Mouse (Mus musculus) heart, embryonic 12.5 days (tissue): Measurements from ENCODE around the gene Rras2. TPM values are rescaled to one million over a fixed set of nuclear protein-coding genes. Genes with fewer than 3 reads are reported as not detected.

Source experiments
- ATAC-seq: fragments of 200-750 bp; cut with Nextera tagmentation; 2 replicates; pipeline ENCODE4 v1.8.0; 2017; ENCODE audit warnings: moderate TSS enrichment, moderate library complexity; ENCODE audit not compliant: insufficient number of reproducible peaks, low FRiP score
- H3K27ac ChIP-seq: fragments of 300-500 bp; sonication (generic); 2 replicates; pipeline ENCODE4 v1.5.1; 2016; ENCODE audit warnings: mild to moderate bottlenecking, moderate library complexity; ENCODE audit not compliant: poor library complexity, severe bottlenecking
- H3K27me3 ChIP-seq: fragments of 300-500 bp; sonication (generic); replicated peaks from 2 replicates; pipeline ENCODE4 v1.6.1; 2016; ENCODE audit warnings: mild to moderate bottlenecking, moderate library complexity
- H3K36me3 ChIP-seq: fragments of 300-500 bp; sonication (generic); 2 replicates; pipeline ENCODE4 v1.6.1; 2016; ENCODE audit warnings: mild to moderate bottlenecking, moderate library complexity
- H3K4me1 ChIP-seq: fragments of 300-500 bp; sonication (generic); replicated peaks from 2 replicates; pipeline ENCODE4 v1.6.1; 2016; ENCODE audit warnings: mild to moderate bottlenecking
- H3K4me2 ChIP-seq: fragments of 300-500 bp; sonication (generic); 2 replicates; pipeline ENCODE4 v1.6.1; 2016; ENCODE audit warnings: mild to moderate bottlenecking, moderate library complexity
- H3K4me3 ChIP-seq: fragments of 300-500 bp; sonication (generic); 2 replicates; pipeline ENCODE4 v1.5.1; 2016; ENCODE audit warnings: mild to moderate bottlenecking
- H3K9ac ChIP-seq: fragments of 300-500 bp; sonication (generic); 2 replicates; pipeline ENCODE4 v1.6.1; 2016; ENCODE audit warnings: mild to moderate bottlenecking, moderate library complexity
- H3K9me3 ChIP-seq: fragments of 300-500 bp; sonication (generic); replicated peaks from 2 replicates; pipeline ENCODE4 v1.6.1; 2016; ENCODE audit warnings: mild to moderate bottlenecking, moderate library complexity
- WGBS: fragments of 180-500 bp; shearing (Covaris S2); methylation state at CpG from one replicate; pipeline ENCODE4 v1.1.7; 2016; 5-methylcytosine and 5-hydroxymethylcytosine counted together
- polyA plus RNA-seq: library from polyadenylated mRNA; unstranded; fragments of >200 nt; fragmentation: Nextera tagmentation; extraction: Ambion mirVana; gene quantifications from 2 replicates; pipeline ENCODE4 v1.2.1, GENCODE M21; 2016

Gene Rras2
- polyA plus RNA-seq, 1 experiment from 2014 or later = 65.6 TPM

DNA sequence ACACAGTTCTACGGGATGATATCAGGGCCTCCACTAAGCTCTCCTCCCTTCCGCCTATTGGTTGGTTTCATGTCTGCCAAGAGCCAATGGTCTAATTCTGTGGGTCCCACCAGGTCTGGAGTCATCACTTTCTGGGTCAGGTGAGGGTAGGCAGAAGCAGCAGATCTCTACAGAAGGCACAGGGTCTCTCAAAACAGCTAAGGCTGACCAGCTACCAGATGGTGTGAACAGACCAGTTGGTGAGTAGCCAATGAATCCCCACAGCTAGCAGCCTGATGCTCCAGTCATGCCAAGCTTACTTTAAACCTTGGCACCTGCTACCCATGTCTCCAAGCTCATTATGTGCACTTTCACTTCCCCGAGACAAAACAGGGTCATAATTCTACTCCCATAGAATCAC, 90.2 kb downstream of the Rras2 start:
- no peak for ATAC-seq
- no peaks in the 10 kb centered on the region for H3K4me1 ChIP-seq
- no peaks in the 10 kb centered on the region for H3K27me3 ChIP-seq
- H3K9me3 ChIP-seq = peaks cover 5% of the 10 kb centered on the region; the same call in 1 of the 2 replicates
- 82% methylated on average over 3 of the region's 3 CpGs for WGBS
- H3K4me3 ChIP-seq = no peak overlapping the region
- no peak overlapping the region for H3K4me2 ChIP-seq
- no peak overlapping the region for H3K9ac ChIP-seq
- H3K27ac ChIP-seq = no peak overlapping the region
- peaks cover 24% of the 10 kb centered on the region for H3K36me3 ChIP-seq

DNA sequence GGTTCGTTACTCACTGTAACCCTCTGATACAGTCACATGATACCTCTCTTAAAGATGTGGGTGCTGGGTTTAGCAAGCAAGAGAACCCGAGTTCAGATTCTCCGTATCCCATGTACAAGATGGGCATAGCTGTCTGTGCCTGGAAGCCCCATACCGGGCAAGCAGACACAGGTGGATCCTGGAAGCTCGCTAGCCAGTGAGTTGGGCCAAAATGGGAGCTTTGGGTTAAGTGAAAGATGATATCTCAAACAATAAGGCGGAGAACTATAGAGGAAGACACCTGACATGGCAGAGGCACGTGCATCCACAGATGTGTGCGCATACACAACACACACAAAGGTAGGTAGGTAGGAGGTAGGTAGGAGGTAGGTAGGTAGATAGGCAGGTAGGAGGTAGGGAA, 90.7 kb downstream of the Rras2 start:
- Histone ChIP-seq H3K27me3 (no peaks in the 10 kb centered on the region), H3K4me3 (no peak overlapping the region), H3K9me3 (peaks cover 5% of the 10 kb centered on the region; the same call in 1 of the 2 replicates), H3K36me3 (peaks cover 20% of the 10 kb centered on the region), H3K4me2 (no peak overlapping the region), H3K27ac (no peak overlapping the region), H3K9ac (no peak overlapping the region), H3K4me1 (no peaks in the 10 kb centered on the region)
- no peak for ATAC-seq
- WGBS = 83% methylated on average over 8 of the region's 8 CpGs

DNA sequence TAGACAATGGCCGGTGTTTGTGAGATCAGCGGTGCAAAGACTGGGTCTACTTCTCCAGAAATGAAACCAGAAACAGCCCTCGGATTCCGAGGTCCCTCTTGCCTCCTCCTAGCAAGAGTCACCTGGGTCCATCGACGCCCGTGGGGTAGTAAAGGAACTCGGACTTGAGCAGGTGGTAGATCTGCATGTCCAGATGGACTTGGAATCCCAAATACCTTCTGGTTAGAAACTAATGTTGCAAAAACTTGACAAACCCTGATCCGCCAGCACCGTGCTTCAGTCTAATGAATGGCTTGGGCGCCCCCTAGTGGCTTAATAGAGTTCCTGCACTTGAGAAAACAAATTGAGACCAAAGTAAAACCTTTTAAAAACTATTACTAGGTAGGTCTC, 96.9 kb downstream of the Rras2 start:
- H3K4me1 ChIP-seq = peaks cover 5% of the 10 kb centered on the region
- H3K36me3 ChIP-seq = peaks cover 6% of the 10 kb centered on the region; the same call in 1 of the 2 replicates
- peaks cover 5% of the 10 kb centered on the region; the same call in 1 of the 2 replicates for H3K9me3 ChIP-seq
- H3K4me2 ChIP-seq = peak overlapping the region; percentile 75
- no peak overlapping the region for H3K27ac ChIP-seq
- H3K27me3 ChIP-seq = no peaks in the 10 kb centered on the region
- H3K4me3 ChIP-seq = peak overlapping the region; percentile 52
- H3K9ac ChIP-seq = peak overlapping the region; percentile 67
- WGBS = 4% methylated on average over 11 of the region's 11 CpGs
- ATAC-seq = peak; percentile 61

DNA sequence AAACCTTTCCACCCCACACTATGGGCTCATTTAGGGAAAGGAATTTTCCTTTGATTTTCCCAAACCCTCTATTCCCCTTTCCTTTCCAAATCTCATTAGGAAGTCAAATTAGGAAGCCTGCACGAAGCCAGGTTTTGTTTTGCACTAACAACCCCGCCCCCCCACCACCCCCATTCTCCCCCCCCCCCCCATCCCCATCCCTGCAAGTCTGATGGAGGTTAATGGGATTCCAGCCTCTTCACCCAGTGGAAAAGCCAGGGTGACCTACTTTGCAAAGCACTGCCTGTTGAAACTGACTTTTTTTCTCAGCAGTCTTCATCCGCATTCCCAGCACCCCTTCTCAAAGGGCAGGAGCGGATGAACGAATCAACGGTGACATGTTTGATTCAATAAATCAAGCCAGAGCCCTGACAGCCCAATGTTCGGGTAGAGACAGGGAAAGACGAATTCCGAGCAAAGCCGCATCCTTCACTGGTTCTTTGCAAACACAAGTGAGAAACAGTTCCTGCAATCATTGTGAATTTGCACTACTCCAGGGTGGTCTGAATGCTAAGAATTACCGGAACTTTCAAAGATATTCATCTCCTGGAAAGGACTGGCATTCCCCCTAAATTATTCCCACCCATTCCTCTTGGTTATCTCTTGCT, 97.4 kb downstream of the Rras2 start:
- H3K36me3 ChIP-seq = peaks cover 6% of the 10 kb centered on the region; the same call in 1 of the 2 replicates
- peaks cover 10% of the 10 kb centered on the region for H3K4me1 ChIP-seq
- no peaks in the 10 kb centered on the region for H3K27me3 ChIP-seq
- H3K4me3 ChIP-seq = peak overlapping the region; percentile 52
- peaks cover 5% of the 10 kb centered on the region; the same call in 1 of the 2 replicates for H3K9me3 ChIP-seq
- no peak overlapping the region for H3K27ac ChIP-seq
- WGBS = 14% methylated on average over 11 of the region's 11 CpGs
- H3K9ac ChIP-seq = peak overlapping the region; percentile 67
- peak overlapping the region; percentile 75 for H3K4me2 ChIP-seq
- no peak for ATAC-seq

DNA sequence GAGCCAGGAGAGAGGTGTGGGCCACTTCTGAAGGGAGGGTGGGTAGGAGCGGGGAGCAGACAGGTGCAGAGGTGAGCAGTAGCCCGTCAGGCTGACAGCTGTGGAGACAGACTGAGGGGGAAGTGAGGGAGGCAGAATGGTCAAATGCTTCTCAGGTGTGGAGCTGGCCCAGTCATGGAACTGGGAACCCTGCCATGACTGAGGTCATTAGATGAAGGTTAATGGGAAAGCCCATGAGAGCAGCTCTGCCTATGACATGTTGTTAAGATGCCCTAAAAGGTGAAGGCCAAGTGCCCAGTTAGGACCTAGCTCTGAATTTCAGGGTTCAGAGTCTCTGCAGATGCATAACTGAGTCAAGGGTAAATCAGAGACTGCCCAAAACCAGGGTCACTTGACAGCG, 98.7 kb downstream of the Rras2 start:
- no peak for ATAC-seq
- H3K4me3 ChIP-seq = no peak overlapping the region
- peaks cover 13% of the 10 kb centered on the region for H3K4me1 ChIP-seq
- no peaks in the 10 kb centered on the region for H3K27me3 ChIP-seq
- no peaks in the 10 kb centered on the region for H3K36me3 ChIP-seq
- no peaks in the 10 kb centered on the region for H3K9me3 ChIP-seq
- 74% methylated on average over 3 of the region's 3 CpGs for WGBS
- no peak overlapping the region for H3K9ac ChIP-seq
- H3K4me2 ChIP-seq = no peak overlapping the region
- H3K27ac ChIP-seq = no peak overlapping the region

DNA sequence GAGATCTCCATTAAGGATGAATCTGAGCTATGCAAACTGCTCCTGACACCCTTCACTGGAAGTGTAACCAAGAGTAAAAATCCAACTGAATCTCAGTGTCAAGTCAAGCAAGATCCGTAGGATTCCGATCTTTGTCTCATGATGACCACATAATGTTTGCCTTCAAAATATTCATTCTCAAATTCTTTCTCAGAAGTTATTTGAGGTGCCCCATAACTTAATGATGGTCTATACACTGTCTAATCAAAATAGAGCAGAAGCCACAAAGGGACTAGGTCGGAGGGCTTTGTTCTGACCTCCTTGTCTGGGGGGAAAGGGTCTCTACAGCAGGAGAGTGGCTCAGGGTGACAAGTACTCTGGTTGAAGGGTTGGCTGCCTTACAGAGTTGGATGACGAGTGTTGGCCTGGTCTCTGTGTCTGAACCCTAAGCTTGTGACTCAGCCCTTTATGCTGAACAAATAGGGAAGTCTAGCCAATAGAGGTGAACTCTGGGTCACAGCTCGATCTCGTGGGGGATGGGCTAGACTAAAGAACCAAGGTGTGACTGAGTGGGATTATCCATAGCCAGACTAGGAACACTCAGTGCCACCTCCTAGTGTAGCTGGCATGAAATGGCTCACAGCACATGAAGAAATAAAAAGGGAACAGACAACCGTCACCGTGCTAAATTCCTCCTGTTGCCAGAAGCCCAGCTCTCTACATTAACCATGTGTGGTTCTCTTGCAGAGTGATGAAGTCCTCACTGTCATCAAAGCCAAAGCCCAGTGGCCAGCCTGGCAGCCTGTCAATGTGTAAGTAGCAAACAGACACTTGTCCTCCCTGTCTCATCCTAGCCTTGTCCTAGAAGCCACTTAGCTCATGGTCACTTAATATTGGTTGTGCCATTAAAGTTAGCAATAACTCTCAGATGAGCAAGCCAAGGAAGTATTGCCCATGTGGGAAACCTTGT, 101.3 kb downstream of the Rras2 start:
- no peaks in the 10 kb centered on the region for H3K27me3 ChIP-seq
- peaks cover 13% of the 10 kb centered on the region for H3K4me1 ChIP-seq
- H3K36me3 ChIP-seq = no peaks in the 10 kb centered on the region
- no peak overlapping the region for H3K4me2 ChIP-seq
- no peaks in the 10 kb centered on the region for H3K9me3 ChIP-seq
- no peak overlapping the region for H3K4me3 ChIP-seq
- no peak overlapping the region for H3K9ac ChIP-seq
- 78% methylated on average over 8 of the region's 8 CpGs for WGBS
- ATAC-seq = no peak
- H3K27ac ChIP-seq = no peak overlapping the region

DNA sequence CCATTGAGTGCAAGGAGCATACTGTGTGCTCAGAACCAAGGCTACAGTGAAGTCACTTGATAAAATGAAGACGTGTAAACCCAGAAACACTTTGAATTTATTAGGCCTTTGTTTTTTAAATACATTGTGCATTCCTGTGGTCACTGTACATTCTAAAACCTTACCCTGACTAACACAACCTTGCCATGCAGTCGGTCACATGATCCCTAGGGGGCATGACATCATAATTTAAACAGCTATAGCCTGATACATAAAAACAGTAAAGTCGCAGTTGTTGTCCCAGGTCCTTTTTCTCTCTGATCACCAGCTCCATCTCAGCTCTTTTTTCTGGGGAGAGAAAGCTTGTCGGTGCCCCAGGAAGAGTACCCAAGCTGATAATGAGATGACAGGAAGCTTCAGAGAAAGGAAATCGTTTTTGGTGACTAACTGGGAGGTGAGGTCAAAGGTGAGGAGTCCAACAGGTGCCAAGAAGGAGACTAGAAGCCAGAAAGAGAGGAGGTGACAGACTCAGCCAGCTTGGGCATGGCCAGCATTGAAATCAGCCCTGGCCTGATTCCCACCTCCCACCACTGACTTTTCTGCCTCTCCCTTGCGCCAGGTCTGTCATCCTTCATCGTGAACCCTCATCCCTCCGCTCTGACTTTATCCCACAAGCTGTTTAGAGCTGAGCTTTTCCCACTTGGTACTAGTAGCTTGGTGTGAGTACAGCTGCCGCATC, 105.7 kb downstream of the Rras2 start:
- no peak overlapping the region for H3K4me3 ChIP-seq
- H3K9ac ChIP-seq = no peak overlapping the region
- WGBS = 54% methylated on average over 9 of the region's 9 CpGs
- H3K4me2 ChIP-seq = no peak overlapping the region
- no peaks in the 10 kb centered on the region for H3K36me3 ChIP-seq
- H3K9me3 ChIP-seq = no peaks in the 10 kb centered on the region
- H3K27me3 ChIP-seq = no peaks in the 10 kb centered on the region
- no peak overlapping the region for H3K27ac ChIP-seq
- peaks cover 13% of the 10 kb centered on the region for H3K4me1 ChIP-seq
- ATAC-seq = no peak

DNA sequence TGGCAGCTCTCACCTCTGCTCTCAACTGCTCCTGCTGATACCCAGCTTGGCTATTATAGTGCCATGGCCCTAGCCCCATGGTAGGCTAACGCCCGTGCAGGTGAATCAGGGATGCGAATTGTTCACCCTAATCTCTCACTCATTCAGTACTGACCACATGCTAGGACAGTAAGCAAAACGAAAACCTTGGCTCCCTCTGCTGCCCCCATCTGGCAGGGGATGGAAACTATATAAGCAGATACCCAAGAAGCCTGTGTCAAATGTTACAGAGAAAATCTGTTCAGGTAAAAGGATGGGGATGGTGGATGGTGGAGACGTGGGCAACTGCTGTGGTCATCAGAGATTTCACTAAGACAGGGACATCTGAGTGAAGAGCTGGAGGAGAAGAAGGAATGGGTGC, 110.0 kb downstream of the Rras2 start:
- Histone ChIP-seq H3K4me2 (no peak overlapping the region), H3K9ac (no peak overlapping the region), H3K9me3 (no peaks in the 10 kb centered on the region), H3K36me3 (no peaks in the 10 kb centered on the region), H3K4me1 (peaks cover 9% of the 10 kb centered on the region), H3K4me3 (no peak overlapping the region), H3K27me3 (no peaks in the 10 kb centered on the region; the same call in 1 of the 2 replicates), H3K27ac (no peak overlapping the region)
- no peak for ATAC-seq
- 69% methylated on average over 5 of the region's 5 CpGs for WGBS

DNA sequence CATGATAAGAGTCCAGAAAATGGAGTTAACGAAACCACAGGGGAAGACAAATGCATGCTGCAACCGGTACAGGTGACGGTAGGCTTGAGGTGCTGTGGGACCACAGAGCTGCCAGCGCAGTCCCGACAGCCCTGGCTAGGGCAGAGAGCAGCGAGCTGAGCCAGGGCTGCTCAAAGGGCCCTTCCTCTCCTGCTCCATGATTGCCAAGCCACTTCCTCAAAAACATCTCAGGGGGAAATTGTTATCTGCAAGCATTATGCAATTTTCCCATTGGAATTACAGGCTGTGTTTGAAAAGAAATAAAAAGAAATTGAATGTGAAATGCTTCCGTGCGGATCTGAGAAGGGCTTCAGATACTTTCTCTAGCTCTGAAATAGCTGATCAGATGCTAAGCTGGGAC, 111.1 kb downstream of the Rras2 start:
- Histone ChIP-seq H3K27ac (no peak overlapping the region), H3K36me3 (no peaks in the 10 kb centered on the region), H3K9ac (no peak overlapping the region), H3K4me2 (no peak overlapping the region), H3K4me3 (no peak overlapping the region), H3K27me3 (no peaks in the 10 kb centered on the region; the same call in 1 of the 2 replicates), H3K4me1 (peaks cover 9% of the 10 kb centered on the region), H3K9me3 (0 out of 2 replicates have a peak, but pooled peaks cover 2% of the 10 kb centered on the region)
- no peak for ATAC-seq
- 60% methylated on average over 8 of the region's 8 CpGs for WGBS

DNA sequence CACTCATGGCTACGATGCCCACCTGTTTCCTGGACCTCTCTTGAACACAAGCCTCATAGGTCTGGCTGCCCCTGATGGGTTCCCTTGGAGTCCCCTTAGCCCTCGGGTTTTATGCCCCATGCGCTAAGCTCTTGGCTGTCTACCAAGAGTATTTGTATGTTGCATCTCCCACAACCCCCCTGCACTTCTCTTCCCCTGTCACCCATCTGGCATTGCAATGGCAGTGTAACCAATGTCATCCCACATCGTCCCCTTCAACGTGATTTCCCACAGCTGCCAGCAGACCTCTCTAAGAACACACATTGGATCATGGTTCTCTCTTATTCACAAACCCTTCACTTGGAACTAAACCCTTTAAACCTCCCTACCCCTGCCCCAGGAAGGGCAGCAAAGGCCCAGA, 112.1 kb downstream of the Rras2 start:
- no peak for ATAC-seq
- H3K4me2 ChIP-seq = no peak overlapping the region
- H3K4me1 ChIP-seq = peaks cover 9% of the 10 kb centered on the region
- H3K27me3 ChIP-seq = no peaks in the 10 kb centered on the region; the same call in 1 of the 2 replicates
- 78% methylated on average over 5 of the region's 5 CpGs for WGBS
- H3K9me3 ChIP-seq = 0 out of 2 replicates have a peak, but pooled peaks cover 2% of the 10 kb centered on the region
- no peak overlapping the region for H3K27ac ChIP-seq
- H3K9ac ChIP-seq = no peak overlapping the region
- H3K36me3 ChIP-seq = no peaks in the 10 kb centered on the region
- no peak overlapping the region for H3K4me3 ChIP-seq

DNA sequence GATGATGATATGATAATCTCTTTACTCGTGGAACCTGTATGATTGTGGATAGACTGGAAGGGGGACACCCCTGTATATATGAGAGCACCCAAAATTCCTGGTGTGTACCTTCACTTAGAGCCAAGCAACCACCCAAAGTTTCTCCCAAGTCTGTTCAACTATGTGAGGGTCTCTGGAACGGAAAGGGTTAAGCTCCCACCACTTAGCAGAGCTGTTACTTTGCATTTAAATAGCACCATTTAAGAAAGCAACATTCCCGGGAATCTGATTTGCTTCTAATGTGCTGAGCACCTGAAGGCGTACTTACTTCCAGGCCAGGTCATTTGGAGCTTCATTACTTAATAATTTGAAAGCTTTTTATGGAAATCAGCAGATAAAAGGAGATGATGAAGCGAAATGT, 113.4 kb downstream of the Rras2 start:
- H3K36me3 ChIP-seq = no peaks in the 10 kb centered on the region
- no peak overlapping the region for H3K9ac ChIP-seq
- H3K27me3 ChIP-seq = no peaks in the 10 kb centered on the region; the same call in 1 of the 2 replicates
- 32% methylated on average over 5 of the region's 5 CpGs for WGBS
- H3K4me1 ChIP-seq = peaks cover 9% of the 10 kb centered on the region
- no peak for ATAC-seq
- H3K27ac ChIP-seq = no peak overlapping the region
- no peak overlapping the region for H3K4me3 ChIP-seq
- no peak overlapping the region for H3K4me2 ChIP-seq
- H3K9me3 ChIP-seq = 0 out of 2 replicates have a peak, but pooled peaks cover 2% of the 10 kb centered on the region
